Mouse (Mus musculus): ENCODE results near the gene Ptgs1.

Gene Ptgs1

DNA sequence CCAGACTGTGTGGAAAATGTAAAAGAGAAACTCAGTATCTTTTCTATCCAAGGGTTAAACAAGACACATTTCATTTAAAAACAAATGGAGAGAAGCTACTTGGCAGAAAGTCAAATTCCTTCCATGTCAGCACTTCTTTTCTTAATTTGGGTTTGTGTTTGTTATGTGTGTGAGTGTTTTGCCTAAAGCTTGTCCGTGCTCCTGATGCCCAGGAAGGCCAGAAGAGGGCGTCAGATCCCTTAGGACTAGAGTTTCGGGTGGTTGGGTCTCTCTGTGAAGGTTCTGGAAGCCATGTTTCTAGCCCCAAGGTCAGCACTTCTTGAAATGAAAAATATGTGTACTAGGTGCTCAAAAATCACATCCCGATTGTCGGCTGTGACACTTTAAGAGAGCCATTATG lies 15.8 kb upstream of the Ptgs1 start:
- no peak for DNase-seq (ENCODE audit: extremely low read depth, low read depth, low spot score)

- DNase-seq (ENCODE audit: extremely low read depth, low read depth, low spot score), result no peak
Observed at GRCm38 (mm10) chr2:36215203-36215739, 15.0 kb upstream of the Ptgs1 start.

GRCm38 (mm10) chr2:36216546-36216945 lies 13.7 kb upstream of the Ptgs1 start:
- DNase-seq (ENCODE audit: extremely low read depth, low read depth, low spot score), result no peak

GRCm38 (mm10) chr2:36216953-36217573 lies 13.2 kb upstream of the Ptgs1 start:
- DNase-seq (ENCODE audit: extremely low read depth, low read depth, low spot score), result no peak

GRCm38 (mm10) chr2:36217692-36218233 lies 12.5 kb upstream of the Ptgs1 start:
- DNase-seq (ENCODE audit: extremely low read depth, low read depth, low spot score), result no peak

DNA sequence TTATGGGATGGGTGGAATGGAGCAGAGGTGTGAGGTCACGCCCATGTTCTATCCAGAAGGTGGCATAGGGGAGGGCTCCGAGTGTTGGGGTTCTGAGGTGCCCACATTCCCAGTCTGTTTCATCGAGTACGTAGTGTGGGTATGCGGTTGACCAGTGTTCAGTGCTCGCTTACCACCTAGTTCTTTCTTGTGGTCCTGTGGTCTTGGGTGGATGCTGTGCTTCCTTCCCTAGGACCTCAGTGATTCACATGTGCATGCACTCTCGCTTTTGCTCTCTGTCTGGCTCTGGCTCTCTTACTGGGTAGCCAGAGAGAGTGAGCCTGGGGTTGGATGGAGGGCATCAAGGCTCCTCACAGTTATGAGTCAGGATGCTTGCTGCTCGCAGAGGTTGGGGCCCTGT lies 10.1 kb upstream of the Ptgs1 start:
- DNase-seq (ENCODE audit: extremely low read depth, low read depth, low spot score), result no peak

- DNase-seq (ENCODE audit: extremely low read depth, low read depth, low spot score), result no peak
Observed at GRCm38 (mm10) chr2:36220891-36221290, 9.3 kb upstream of the Ptgs1 start.

DNA sequence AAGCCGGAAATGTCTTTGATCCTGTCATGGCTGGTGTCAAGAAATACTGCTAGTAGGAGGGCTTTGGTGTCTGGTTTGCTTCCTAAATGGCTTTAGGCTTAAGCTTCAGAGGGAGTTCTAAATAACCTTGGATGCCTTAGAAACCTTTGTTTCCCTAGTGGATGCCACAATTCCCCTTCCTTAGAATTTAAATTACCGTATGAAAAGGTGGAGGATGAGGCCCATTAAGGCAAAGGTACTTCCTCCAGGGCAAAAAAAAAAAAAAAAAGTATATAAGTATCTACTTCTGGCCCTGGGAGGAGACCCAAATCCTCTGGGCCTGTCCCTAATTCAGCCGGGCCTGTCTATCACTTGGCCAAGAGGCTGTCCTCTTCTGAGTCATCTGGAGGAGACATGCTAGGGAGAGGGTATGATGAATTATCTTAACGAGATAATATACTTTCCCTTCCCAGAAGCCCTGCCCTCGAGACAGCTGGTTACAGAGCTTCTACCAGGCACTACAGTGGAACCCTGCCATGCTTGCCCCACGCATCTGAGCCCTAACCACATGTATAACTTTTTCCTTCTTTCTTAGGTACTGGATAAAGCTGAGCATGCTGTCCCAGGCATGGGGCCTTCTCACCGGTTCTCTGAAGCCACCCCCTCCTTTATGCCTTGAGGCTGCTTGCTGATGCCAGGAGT lies 7.9 kb upstream of the Ptgs1 start:
- no peak for DNase-seq (ENCODE audit: extremely low read depth, low read depth, low spot score)

DNA sequence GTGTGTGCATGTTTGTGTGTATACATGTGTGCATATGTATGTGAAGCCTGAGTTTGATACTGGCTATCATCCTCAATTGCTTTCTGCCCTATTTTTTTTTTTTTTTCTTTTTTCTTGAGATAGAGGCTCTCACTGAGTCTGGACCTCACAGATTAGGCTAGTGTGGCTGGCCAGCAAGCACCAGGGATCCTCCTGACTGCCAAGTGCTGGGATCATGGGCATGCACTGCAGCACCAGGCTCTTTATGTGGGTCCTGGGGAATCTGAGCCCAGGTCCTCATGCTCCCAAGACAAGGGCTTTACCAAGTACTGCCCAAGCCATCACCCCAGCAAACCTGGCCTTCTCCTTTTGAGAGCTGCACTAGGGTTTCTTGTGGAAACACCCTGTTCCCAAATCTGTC lies 6.8 kb upstream of the Ptgs1 start:
- DNase-seq (ENCODE audit: extremely low read depth, low read depth, low spot score), result no peak

- DNase-seq (ENCODE audit: extremely low read depth, low read depth, low spot score), result no peak
Observed at GRCm38 (mm10) chr2:36224153-36224552, 6.1 kb upstream of the Ptgs1 start.

DNA sequence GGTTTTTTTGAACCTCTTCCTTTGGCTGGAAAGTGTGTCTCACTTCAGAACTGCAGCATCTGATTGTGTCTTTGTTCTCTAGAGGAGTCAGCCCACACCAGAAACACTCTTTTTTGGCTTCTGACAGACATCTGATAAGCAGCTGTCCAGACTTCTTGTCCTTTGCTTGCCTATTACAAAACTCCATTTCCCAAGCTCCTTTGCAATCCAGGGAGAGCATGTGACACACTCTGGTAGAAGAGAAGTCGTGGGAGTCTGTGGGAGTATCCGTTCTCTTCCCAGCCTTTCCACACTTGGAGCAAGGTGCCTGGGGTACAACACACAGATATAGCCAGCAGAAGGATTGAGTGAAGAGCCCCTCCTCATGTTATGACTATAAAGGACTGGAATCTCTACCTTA lies 5.6 kb upstream of the Ptgs1 start:
- DNase-seq (ENCODE audit: extremely low read depth, low read depth, low spot score), result no peak

DNA sequence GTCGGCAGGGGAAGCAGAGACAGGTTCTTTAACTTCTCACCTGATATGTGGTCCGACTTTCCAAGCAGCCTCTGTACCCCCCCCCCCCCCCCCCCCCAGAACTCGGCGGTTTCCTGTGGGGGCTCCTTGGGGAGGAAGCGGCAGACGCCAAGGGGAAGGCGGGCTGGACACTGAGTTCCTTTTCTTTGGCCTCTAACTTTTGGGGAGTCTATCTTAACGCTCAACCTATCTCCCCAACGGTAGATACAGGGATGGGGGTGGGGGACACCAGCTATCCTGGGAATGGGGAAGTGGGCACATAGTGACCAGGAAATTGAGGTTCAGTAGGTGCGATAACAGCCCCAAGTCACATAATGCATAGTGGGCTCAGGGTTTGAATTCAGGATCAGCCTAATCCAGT lies 741 bp downstream of the Ptgs1 start:
- DNase-seq (ENCODE audit: extremely low read depth, low read depth, low spot score), result no peak

GRCm38 (mm10) chr2:36234526-36235368 lies 4.5 kb downstream of the Ptgs1 start:
- no peak for DNase-seq (ENCODE audit: extremely low read depth, low read depth, low spot score)

DNA sequence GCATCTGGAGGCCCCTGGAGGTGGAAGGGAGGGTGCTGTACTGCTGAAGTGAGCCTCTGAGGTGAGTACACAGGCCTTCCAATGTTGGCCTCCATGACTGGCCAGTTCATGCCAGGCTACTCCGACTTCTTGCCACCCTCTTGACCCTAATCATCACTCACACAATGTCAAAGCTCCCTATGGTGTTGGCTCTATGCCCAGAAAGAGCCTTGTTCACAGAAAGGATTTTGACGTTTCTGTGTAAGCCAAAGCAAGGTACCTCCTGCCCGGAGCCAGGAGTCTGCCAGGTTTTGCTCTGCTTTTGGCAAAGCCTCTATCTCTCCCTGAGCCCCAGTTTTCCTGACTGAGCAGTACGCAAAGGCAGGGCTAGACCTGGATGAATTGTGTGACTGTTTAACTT lies 5.7 kb downstream of the Ptgs1 start:
- no peak for DNase-seq (ENCODE audit: extremely low read depth, low read depth, low spot score)

DNA sequence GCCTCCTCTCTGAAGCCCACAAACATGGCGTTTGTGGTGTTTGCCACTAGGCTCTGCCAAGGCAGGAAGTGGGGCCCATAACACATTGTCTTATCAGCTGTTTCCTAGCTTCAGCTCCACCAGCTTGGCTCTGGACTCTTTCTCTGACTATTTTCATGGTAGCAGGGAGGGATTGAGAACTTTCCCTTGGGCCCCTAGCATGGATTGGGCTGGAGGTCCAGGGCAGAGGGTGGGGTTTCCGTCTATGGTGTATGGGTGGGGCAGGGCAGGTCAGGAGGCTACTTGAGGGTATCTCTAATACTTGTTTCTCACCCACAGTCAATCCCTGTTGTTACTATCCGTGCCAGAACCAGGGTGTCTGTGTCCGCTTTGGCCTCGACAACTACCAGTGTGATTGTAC lies 6.7 kb downstream of the Ptgs1 start:
- no peak for DNase-seq (ENCODE audit: extremely low read depth, low read depth, low spot score)

- no peak for DNase-seq (ENCODE audit: extremely low read depth, low read depth, low spot score)
Observed at GRCm38 (mm10) chr2:36237557-36237956, 7.3 kb downstream of the Ptgs1 start.

DNA sequence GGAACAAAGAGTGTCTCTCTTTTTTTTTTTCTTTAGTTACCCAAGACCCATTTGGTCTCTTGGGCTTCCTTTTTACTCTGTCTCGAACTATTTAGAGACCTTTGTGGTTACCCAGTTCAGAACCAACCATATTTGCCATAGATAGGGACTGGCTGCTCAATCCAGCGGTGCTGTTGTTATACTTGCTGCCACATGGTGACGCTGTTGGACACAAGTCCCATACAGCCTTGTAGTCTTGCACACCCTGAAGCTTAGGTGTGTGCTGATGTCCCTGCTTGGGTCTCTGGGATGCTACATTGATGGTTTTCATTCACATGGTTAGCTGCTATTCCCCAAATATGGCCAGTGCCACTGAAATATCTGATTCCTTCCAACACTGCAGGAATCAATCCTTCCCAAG lies 8.2 kb downstream of the Ptgs1 start:
- no peak for DNase-seq (ENCODE audit: extremely low read depth, low read depth, low spot score)

GRCm38 (mm10) chr2:36238951-36239350 lies 8.7 kb downstream of the Ptgs1 start:
- DNase-seq (ENCODE audit: extremely low read depth, low read depth, low spot score), result no peak

DNA sequence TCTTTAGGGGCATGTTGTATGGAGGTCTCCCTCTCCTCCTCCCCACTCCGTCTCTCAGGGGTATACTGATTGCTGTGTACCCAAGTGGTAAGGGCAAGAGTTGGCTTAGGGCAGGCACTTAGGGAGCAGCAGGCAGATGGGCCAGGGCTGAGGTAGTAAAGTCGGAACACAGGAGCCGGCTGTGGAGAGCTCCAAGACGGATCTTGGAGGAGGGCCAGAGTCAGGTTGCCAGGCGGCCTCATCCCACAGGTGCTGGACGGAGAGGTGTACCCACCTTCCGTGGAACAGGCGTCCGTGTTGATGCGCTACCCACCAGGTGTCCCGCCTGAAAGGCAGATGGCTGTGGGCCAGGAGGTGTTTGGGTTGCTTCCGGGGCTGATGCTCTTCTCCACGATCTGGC lies 12.3 kb downstream of the Ptgs1 start:
- DNase-seq (ENCODE audit: extremely low read depth, low read depth, low spot score), result no peak

DNA sequence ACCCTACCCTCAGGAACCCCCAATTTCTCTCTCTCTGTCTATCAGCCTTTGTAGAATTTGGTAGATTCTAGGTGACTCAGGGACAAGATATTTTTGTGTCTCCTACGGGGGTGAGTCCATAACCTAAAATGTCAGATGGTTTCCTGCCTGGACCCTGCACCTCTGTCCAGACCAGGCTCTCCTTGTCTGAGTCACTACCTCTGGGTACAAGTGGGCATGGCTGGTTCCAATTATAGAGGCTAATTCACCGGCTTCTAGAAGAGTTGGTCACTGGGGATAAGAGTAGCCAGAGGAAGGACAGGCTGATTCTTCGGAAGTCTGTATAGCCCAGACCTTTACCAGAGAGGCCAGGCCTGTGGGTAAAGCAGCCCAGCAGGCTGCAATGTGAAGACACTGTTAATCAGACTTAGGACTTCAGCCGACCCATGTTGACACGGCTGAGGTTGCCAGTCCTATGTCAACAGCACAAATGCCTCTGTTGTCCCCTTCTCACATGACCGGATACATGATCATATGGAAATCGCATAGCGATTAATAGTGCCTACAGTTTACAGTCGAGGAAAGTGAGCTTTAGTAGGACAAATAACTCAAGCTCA lies 13.2 kb downstream of the Ptgs1 start:
- DNase-seq (ENCODE audit: extremely low read depth, low read depth, low spot score), result no peak

- DNase-seq (ENCODE audit: extremely low read depth, low read depth, low spot score), result no peak
Observed at GRCm38 (mm10) chr2:36243892-36244309, 13.7 kb downstream of the Ptgs1 start.
